Mouse (Mus musculus): ENCODE results near the gene Hspa1l. TPM values are rescaled to one million over a fixed set of nuclear protein-coding genes. Genes with fewer than 3 reads are reported as not detected.
"Not testable (repeated sequence)": the region's sequence is repeated elsewhere in the genome, so short reads cannot be mapped to it uniquely, and the experiment has no call there.

The Hspa1l gene
- polyA plus RNA-seq, 1 experiment from 2014 or later = 0.16 TPM

DNA sequence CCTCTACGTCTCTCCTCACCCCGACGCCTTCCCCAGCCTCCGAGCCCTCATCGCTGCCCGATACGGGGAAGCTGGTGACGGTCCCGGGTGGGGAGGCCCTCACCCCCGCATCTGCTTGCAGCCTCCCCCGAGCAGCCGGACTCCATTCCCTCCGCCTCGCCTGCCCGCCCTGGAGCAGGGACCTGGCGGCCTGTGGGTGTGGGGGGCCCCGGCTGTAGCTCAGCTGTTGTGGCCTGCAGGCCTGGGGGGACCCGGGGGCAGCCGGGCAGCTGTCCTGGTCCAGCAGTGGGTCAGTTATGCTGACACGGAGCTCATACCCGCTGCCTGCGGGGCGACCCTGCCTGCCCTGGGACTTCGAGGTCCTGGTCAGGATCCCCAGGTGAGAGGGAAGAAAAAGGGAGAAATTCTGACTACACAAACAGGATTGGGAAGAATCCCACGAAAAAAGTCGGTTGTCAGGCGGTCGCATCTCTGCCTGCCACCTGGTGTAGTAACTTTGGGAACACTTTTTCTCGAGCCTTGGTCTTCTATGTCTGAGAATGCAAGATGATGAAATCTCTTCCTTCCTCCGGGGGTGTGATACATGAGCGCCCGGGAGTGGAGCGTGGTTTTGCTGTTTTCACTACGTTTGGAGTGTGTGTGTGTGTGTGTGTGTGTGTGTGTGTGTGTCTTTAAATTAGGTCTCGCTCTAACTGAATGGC, 29.1 kb downstream of the Hspa1l start:
- WGBS = under 1% methylated on average over 35 of the region's 35 CpGs
- H3K27ac ChIP-seq = peak overlapping the region; percentile 98
- peak overlapping the region; percentile 98 for H3K9ac ChIP-seq
- peaks cover 45% of the 10 kb centered on the region for H3K4me1 ChIP-seq (replicated peaks)
- peaks cover 27% of the 10 kb centered on the region for H3K36me3 ChIP-seq
- ATAC-seq = peak; percentile 29
- peak overlapping the region; percentile 80 for H3K4me3 ChIP-seq (replicated peaks)
- H3K4me2 ChIP-seq (replicated peaks) = peak overlapping the region; percentile 93
- H3K9me3 ChIP-seq = no peaks in the 10 kb centered on the region
- no peaks in the 10 kb centered on the region for H3K27me3 ChIP-seq (replicated peaks)

DNA sequence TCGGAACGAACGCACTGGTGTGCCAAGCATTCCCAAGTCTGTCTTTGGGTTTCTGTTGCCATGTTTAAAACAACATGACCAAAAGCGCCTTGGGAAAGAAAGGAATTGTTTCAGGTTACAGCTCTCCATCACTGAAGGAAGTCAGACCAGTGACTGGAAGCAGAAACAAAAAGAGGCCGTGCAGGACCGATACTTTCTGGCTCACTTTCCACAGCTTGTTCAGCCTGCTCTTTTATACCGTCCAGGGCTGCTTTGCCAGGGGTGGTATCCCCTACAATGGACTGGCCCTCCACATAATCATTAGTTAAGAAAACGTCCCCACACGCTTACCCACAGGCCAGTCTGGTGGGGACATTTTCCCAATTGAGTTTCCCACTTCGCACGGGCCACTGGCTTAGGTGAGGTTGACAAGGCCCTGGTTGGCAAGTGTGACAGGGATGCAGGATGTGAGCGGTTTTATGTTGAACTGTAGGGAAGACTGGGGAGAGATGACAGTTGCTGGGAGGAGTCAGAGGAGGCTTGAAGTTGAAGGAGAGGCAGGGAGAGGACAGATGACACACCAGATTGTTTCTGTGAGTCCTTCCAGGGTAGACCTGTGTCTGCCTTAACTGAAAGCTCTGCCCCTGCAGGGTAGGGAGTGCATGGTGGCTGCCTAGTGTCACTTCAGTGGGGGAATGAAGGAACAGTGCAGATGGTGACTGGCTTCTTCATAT, 29.8 kb downstream of the Hspa1l start:
- Histone ChIP-seq H3K27me3 (replicated peaks) (no peaks in the 10 kb centered on the region), H3K27ac (peak overlapping the region; percentile 98), H3K4me1 (replicated peaks) (peaks cover 41% of the 10 kb centered on the region), H3K9ac (peak overlapping the region; percentile 98), H3K9me3 (no peaks in the 10 kb centered on the region), H3K4me3 (replicated peaks) (peak overlapping the region; percentile 80), H3K36me3 (peaks cover 30% of the 10 kb centered on the region), H3K4me2 (replicated peaks) (peak overlapping the region; percentile 93)
- no peak for ATAC-seq
- WGBS = 8% methylated on average over 12 of the region's 12 CpGs

DNA sequence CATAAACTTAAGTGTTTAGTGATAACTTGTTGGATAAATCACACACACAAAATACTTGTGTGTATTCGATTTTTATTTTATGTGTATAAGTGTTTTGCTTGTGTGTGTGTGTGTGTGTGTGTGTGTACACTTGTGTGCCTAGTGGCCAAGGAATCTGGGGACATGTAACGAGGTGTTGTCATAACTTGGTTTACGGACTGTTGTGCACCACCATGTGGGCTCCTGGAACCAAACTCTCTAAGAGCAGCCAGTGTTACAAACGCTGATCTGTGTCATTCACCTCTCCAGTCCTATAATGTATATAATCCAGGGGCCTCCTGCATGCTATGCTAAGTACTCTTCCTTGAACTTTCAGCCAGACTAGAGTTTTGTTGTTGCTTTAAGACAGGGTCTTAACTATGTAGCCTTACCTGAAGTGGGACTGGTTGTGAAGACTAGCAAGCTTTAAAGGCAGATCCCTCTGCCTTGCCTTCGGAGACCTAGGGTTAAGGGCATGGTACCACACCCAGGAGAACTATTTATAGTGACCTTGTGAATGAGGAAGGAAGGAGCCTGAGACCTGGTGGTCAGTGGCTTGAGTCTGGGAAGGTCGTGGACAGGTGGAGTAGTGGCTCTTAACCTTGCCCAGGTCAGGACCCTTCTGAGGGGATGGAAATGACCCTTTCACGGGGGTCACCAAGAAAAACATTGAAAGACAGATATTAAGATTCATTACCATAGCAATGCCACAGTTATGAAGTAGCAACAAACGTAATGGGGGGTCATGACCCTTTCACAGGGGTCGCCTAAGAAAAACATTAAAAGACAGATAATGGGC, 30.7 kb downstream of the Hspa1l start:
- WGBS = 40% methylated on average over 9 of the region's 9 CpGs
- Histone ChIP-seq H3K4me1 (replicated peaks) (peaks cover 38% of the 10 kb centered on the region), H3K36me3 (peaks cover 33% of the 10 kb centered on the region), H3K27ac (no peak overlapping the region), H3K9ac (no peak overlapping the region; the same call in 1 of the 2 replicates), H3K4me2 (replicated peaks) (peak overlapping the region; percentile 93), H3K27me3 (replicated peaks) (no peaks in the 10 kb centered on the region), H3K4me3 (replicated peaks) (no peak overlapping the region), H3K9me3 (no peaks in the 10 kb centered on the region)
- no peak for ATAC-seq

DNA sequence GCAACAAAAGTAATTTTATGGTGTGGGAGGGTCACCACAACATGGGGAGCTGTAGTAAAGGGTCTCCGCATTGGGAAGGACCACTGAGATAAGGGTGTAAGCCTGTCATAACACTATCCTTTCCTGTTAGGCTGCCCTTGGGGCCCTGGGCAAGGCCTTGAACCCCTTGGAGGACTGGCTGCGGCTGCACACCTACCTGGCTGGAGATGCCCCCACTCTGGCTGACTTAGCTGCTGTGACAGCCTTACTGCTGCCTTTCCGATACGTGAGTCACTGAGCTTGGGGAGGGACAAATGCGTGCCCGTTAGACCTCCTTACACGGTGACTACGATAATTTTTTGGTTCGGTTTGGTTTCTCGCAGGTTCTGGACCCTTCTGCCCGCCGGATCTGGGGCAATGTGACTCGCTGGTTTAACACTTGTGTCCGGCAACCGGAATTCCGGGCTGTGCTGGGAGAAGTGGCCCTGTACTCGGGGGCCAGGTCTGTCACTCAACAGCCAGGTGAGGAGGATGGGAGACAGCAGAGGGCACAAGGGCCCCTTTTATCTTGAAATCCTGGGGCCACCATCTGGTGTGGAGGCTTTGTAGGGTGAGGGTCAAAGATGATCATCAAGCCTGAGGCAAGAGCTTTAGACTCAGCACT, 31.7 kb downstream of the Hspa1l start:
- no peak overlapping the region for H3K4me2 ChIP-seq (replicated peaks)
- no peaks in the 10 kb centered on the region for H3K9me3 ChIP-seq
- no peak overlapping the region for H3K9ac ChIP-seq
- no peak overlapping the region for H3K4me3 ChIP-seq (replicated peaks)
- H3K27me3 ChIP-seq (replicated peaks) = no peaks in the 10 kb centered on the region
- peaks cover 30% of the 10 kb centered on the region for H3K4me1 ChIP-seq (replicated peaks)
- H3K27ac ChIP-seq = no peak overlapping the region
- H3K36me3 ChIP-seq = peaks cover 37% of the 10 kb centered on the region
- no peak for ATAC-seq
- WGBS = 93% methylated on average over 17 of the region's 17 CpGs

DNA sequence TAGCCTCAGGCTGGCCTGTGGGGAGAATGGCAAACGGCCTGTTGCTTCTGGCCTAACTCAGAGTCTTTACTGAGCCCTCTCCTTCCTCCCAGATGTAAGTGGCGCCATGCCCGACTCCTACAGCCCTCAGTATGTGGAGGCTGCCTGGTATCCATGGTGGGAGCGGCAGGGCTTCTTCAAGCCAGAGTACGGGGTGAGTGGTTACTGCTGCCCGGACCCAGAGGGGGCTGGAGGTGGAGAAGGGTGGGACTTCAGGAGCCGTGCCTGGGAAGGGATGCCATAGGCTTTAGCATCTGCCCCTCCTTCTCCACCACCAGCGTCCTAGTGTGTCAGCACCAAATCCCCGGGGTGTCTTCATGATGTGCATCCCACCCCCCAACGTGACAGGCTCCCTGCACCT, 32.7 kb downstream of the Hspa1l start:
- H3K4me2 ChIP-seq (replicated peaks) = no peak overlapping the region
- no peaks in the 10 kb centered on the region for H3K9me3 ChIP-seq
- H3K4me1 ChIP-seq (replicated peaks) = peaks cover 21% of the 10 kb centered on the region
- no peak overlapping the region for H3K27ac ChIP-seq
- no peak overlapping the region for H3K4me3 ChIP-seq (replicated peaks)
- no peaks in the 10 kb centered on the region for H3K27me3 ChIP-seq (replicated peaks)
- peaks cover 38% of the 10 kb centered on the region for H3K36me3 ChIP-seq
- WGBS = 93% methylated on average over 10 of the region's 10 CpGs
- no peak for ATAC-seq
- H3K9ac ChIP-seq = no peak overlapping the region

DNA sequence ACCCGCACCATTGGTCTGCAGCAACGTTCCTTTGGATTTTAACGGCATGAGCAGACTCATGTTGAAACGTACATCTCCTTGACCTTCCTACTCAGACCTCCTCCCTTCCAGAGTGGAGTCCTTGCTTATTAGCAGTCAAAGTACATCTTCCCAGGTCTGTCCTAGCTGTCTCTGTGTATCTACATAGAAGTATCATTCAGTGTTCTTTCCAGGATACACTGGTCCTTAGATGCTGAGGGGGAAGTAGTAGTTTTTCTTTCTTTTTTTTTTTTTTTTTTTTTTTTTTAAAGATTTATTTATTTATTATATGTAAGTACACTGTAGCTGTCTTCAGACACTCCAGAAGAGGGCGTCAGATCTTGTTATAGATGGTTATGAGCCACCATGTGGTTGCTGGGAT, 33.4 kb downstream of the Hspa1l start:
- not testable (repeated sequence) for H3K27ac ChIP-seq; ATAC-seq; H3K4me2 ChIP-seq (replicated peaks); H3K9me3 ChIP-seq; H3K4me3 ChIP-seq (replicated peaks); H3K27me3 ChIP-seq (replicated peaks); H3K9ac ChIP-seq
- Histone ChIP-seq H3K36me3 (peaks cover 45% of the 10 kb centered on the region), H3K4me1 (replicated peaks) (peaks cover 21% of the 10 kb centered on the region)
- WGBS = 98% methylated on average over 4 of the region's 5 CpGs

DNA sequence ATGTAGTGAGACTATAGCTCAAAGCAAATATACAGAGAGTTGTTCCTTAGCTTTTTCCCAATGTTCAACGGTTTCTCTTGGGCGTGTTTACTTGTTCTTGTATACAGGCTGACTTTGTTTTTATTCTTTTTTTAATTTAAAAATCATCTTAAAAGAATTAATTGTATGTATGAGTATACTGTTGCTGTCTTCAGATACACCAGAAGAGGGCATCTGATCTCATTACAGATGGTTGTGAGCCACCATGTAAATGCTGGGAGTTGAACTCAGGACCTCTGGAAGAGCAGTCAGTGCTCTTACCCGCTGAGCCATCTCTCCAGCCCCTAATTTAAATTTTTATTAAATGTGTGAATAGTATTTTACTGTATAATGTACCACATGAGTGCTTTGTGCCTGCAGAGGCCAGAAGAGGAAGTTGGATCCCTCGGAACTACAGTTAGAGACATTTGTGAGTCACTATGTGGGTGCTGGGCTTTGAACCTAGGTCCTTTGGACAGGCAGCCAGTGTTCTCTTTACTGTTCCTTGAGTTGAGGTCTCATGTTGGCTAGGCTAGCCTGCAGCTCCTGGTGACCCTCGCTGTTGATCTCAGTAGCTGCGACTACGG, 35.0 kb downstream of the Hspa1l start:
- Histone ChIP-seq H3K27ac (no peak overlapping the region), H3K4me1 (replicated peaks) (peaks cover 17% of the 10 kb centered on the region), H3K9me3 (no peaks in the 10 kb centered on the region), H3K27me3 (replicated peaks) (no peaks in the 10 kb centered on the region), H3K9ac (no peak overlapping the region), H3K4me3 (replicated peaks) (no peak overlapping the region), H3K36me3 (peaks cover 60% of the 10 kb centered on the region), H3K4me2 (replicated peaks) (no peak overlapping the region)
- WGBS = 94% methylated on average over 7 of the region's 7 CpGs
- no peak for ATAC-seq

DNA sequence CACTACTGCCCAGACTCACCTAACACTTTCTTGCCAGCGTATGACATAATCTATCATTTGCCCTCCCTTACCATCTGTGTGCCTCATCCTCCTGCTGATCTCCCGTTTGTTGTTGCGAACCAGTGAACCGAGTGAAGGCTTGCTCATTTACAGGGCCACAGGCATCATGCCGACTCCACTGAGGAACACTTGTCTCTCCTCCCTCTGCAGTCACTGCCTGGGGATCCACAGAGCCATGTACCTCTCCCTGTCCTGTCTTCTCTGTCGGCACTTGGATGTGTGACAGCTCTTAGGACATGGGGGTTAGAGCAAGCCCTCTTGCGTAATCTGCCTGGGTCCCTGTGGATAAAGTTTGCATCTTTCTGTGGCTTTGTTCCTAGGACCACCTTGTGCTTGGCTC, 37.1 kb downstream of the Hspa1l start:
- H3K27me3 ChIP-seq (replicated peaks) = no peaks in the 10 kb centered on the region
- H3K36me3 ChIP-seq = peaks cover 74% of the 10 kb centered on the region

DNA sequence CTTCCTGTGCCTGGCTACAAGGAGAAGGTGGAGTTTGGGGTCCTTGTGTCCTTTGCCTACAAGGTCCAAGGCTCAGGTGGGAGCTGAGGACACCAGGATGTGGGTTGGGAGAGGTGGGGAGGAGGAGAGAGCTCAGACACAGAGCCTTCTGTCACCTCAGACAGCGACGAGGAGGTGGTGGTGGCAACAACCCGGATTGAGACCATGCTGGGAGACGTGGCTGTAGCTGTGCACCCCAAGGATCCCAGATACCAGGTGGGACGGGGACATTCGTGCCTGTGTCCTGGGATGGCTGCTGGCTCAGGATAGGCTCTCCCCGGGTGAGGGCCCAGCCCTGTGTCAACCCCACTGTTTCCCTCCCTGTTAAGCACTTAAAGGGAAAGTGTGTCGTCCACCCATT, 38.9 kb downstream of the Hspa1l start:
- Histone ChIP-seq H3K4me3 (replicated peaks) (no peak overlapping the region), H3K9me3 (no peaks in the 10 kb centered on the region), H3K9ac (no peak overlapping the region), H3K36me3 (peaks cover 77% of the 10 kb centered on the region), H3K4me2 (replicated peaks) (no peak overlapping the region), H3K27me3 (replicated peaks) (no peaks in the 10 kb centered on the region), H3K4me1 (replicated peaks) (peaks cover 9% of the 10 kb centered on the region), H3K27ac (no peak overlapping the region)
- ATAC-seq = no peak
- WGBS = 96% methylated on average over 8 of the region's 8 CpGs

More for the DNA sequence above, 37.1 kb downstream of the Hspa1l start:
- Histone ChIP-seq H3K9me3 (no peaks in the 10 kb centered on the region), H3K4me2 (replicated peaks) (no peak overlapping the region), H3K4me1 (replicated peaks) (no peaks in the 10 kb centered on the region), H3K9ac (no peak overlapping the region), H3K27ac (no peak overlapping the region), H3K4me3 (replicated peaks) (no peak overlapping the region)
- 89% methylated on average over 7 of the region's 7 CpGs for WGBS
- no peak for ATAC-seq

DNA sequence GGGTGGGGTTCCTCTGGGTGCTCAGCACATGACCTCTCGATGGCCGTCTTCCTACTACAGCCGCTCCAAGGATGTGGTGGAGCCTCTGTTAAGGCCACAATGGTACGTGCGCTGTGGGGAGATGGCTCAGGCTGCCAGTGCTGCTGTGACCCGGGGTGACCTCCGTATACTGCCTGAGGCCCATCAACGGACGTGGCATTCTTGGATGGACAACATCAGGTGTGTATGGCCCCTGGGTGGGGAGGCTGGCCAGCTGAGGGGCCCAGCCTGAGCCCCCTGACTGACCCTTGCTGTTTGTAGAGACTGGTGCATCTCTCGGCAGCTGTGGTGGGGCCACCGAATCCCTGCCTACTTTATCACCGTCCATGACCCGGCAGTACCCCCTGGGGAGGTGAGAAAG, 39.9 kb downstream of the Hspa1l start:
- H3K9me3 ChIP-seq = no peaks in the 10 kb centered on the region
- no peak for ATAC-seq
- H3K4me1 ChIP-seq (replicated peaks) = peaks cover 15% of the 10 kb centered on the region
- H3K9ac ChIP-seq = no peak overlapping the region
- H3K27ac ChIP-seq = no peak overlapping the region
- no peak overlapping the region for H3K4me3 ChIP-seq (replicated peaks)
- H3K36me3 ChIP-seq = peaks cover 73% of the 10 kb centered on the region
- 86% methylated on average over 13 of the region's 13 CpGs for WGBS
- H3K27me3 ChIP-seq (replicated peaks) = no peaks in the 10 kb centered on the region
- no peak overlapping the region for H3K4me2 ChIP-seq (replicated peaks)

DNA sequence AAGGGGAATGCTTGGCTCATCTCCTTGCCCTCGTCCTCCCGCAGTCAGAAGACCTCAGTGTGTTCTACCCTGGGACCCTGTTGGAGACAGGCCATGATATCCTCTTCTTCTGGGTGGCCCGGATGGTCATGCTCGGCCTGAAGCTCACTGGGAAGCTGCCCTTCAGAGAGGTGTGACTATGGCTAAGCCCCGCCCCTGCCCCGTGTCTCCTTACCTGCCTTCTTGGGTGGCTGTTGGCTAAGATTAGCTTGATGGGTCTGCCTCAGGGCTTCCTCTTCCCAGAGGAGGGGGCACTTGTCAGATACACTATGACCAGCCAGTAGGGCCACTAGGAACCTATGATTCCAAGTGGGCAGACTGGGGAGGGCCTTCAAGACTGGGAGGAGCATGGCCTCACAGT, 40.7 kb downstream of the Hspa1l start:
- H3K9ac ChIP-seq = no peak overlapping the region
- no peaks in the 10 kb centered on the region for H3K27me3 ChIP-seq (replicated peaks)
- H3K4me1 ChIP-seq (replicated peaks) = peaks cover 15% of the 10 kb centered on the region
- peaks cover 67% of the 10 kb centered on the region for H3K36me3 ChIP-seq
- H3K27ac ChIP-seq = no peak overlapping the region
- no peak overlapping the region for H3K4me3 ChIP-seq (replicated peaks)
- ATAC-seq = no peak
- no peaks in the 10 kb centered on the region for H3K9me3 ChIP-seq
- H3K4me2 ChIP-seq (replicated peaks) = no peak overlapping the region
- WGBS = 71% methylated on average over 6 of the region's 6 CpGs

DNA sequence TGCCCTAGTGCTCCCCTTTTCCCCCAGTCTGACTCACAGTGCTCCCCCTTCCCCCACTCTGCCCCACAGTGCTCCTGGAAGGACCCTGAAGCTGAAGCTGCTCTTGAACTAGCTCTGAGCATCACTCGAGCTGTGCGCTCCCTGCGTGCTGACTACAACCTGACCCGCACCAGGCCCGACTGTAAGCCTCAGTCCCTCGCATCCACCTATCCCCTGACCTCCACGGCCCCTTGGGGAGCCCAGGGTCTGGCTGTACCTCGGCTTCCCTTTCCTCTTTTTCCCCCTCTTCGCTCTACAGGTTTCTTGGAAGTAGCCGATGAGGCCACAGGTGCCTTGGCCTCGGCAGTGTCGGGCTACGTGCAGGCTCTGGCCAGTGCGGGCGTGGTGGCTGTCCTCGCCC, 42.8 kb downstream of the Hspa1l start:
- Histone ChIP-seq H3K27me3 (replicated peaks) (no peaks in the 10 kb centered on the region), H3K36me3 (peaks cover 59% of the 10 kb centered on the region), H3K4me3 (replicated peaks) (no peak overlapping the region), H3K9me3 (no peaks in the 10 kb centered on the region), H3K4me1 (replicated peaks) (peaks cover 15% of the 10 kb centered on the region), H3K27ac (no peak overlapping the region), H3K9ac (no peak overlapping the region), H3K4me2 (replicated peaks) (no peak overlapping the region)
- WGBS = 89% methylated on average over 16 of the region's 16 CpGs
- no peak for ATAC-seq

Data from intestine, embryonic 15.5 days (tissue).